Mouse (Mus musculus): Measurements from ENCODE around the gene Arsa. TPM values are rescaled to one million over a fixed set of nuclear protein-coding genes. Genes with fewer than 3 reads are reported as not detected.

Arsa gene
- polyA plus RNA-seq (2015; fragmentation: Nextera tagmentation; extraction: Ambion mirVana) = 19.7 and 21.2 TPM in 2 replicates

- ATAC-seq (ENCODE audit: low FRiP score) = no peak
- peak within 1 kb of the TSS; percentile 61 for H3K4me3 ChIP-seq
- 0 out of 2 replicates have a peak, but pooled peaks cover 3% of the 10 kb centered on the region for H3K27me3 ChIP-seq
- no peaks in the 10 kb centered on the region for H3K36me3 ChIP-seq
- H3K4me1 ChIP-seq (replicated peaks) = peaks cover 29% of the 10 kb centered on the region
- no peaks in the 10 kb centered on the region for H3K9me3 ChIP-seq
- 30% methylated on average over 9 of the region's 9 CpGs for WGBS
- H3K27ac ChIP-seq = peak within 1 kb of the TSS; percentile 86
- peak within 1 kb of the TSS; percentile 91 for H3K4me2 ChIP-seq
- H3K9ac ChIP-seq = peak within 1 kb of the TSS; percentile 78
Observed at GRCm38 (mm10) chr15:89477091-89477491, at the start of gene Arsa. Gene Arsa (minus strand): TSS chr15:89477425.

DNA sequence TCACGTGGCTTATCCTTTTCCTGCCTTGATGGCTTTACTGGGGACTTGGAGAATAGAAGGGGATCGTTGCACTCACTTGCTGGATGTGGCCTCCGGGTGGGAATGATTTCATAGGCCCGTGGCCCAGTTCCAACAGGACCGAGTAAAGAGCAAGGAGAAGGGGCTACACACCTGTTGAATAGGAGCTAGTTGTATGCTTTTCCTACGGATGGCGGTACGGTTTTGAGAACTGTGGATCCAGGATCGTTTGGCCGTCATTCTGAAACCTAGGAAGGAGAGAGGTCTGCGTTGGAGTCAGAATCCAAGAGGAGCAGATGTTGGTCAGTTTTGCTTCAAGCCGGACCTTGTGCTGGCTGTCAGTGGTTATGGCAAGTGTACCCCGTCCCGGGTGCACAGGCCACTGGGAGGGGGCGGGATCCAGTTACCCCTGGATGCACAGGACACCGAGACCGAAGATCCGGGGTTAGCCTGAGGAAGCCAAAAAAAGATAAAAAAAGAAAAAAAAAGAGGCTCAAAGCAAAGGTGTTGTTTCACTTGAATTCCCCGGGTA, 49.6 kb upstream of the Arsa start:
- Histone ChIP-seq H3K27ac (no peak overlapping the region), H3K9ac (no peak overlapping the region), H3K9me3 (no peaks in the 10 kb centered on the region), H3K4me1 (replicated peaks) (peaks cover 26% of the 10 kb centered on the region), H3K36me3 (peaks cover 11% of the 10 kb centered on the region; the same call in 1 of the 2 replicates), H3K4me3 (no peak overlapping the region), H3K27me3 (peaks cover 37% of the 10 kb centered on the region), H3K4me2 (no peak overlapping the region)
- WGBS = 93% methylated on average over 19 of the region's 19 CpGs
- no peak for ATAC-seq (ENCODE audit: low FRiP score)

GRCm38 (mm10) chr15:89525896-89526295, 48.7 kb upstream of the Arsa start:
- Histone ChIP-seq H3K4me1 (replicated peaks) (peaks cover 26% of the 10 kb centered on the region), H3K4me3 (no peak overlapping the region), H3K4me2 (no peak overlapping the region), H3K36me3 (peaks cover 15% of the 10 kb centered on the region; the same call in 1 of the 2 replicates), H3K9me3 (no peaks in the 10 kb centered on the region), H3K27ac (no peak overlapping the region), H3K9ac (no peak overlapping the region), H3K27me3 (peaks cover 46% of the 10 kb centered on the region)
- no peak for ATAC-seq (ENCODE audit: low FRiP score)
- WGBS = 76% methylated on average over 7 of the region's 7 CpGs

- H3K4me2 ChIP-seq = no peak overlapping the region
- H3K4me1 ChIP-seq (replicated peaks) = peaks cover 26% of the 10 kb centered on the region
- no peak overlapping the region for H3K4me3 ChIP-seq
- no peak for ATAC-seq (ENCODE audit: low FRiP score)
- H3K9ac ChIP-seq = no peak overlapping the region
- H3K27me3 ChIP-seq = peaks cover 46% of the 10 kb centered on the region
- no peaks in the 10 kb centered on the region for H3K9me3 ChIP-seq
- H3K27ac ChIP-seq = no peak overlapping the region
- H3K36me3 ChIP-seq = peaks cover 15% of the 10 kb centered on the region; the same call in 1 of the 2 replicates
- WGBS = 92% methylated on average over 8 of the region's 8 CpGs
Observed at GRCm38 (mm10) chr15:89525464-89525863, 48.2 kb upstream of the Arsa start.

- H3K4me3 ChIP-seq = peak overlapping the region; percentile 67
- H3K4me1 ChIP-seq (replicated peaks) = peaks cover 21% of the 10 kb centered on the region
- H3K4me2 ChIP-seq = peak overlapping the region; percentile 94
- H3K36me3 ChIP-seq = peaks cover 15% of the 10 kb centered on the region; the same call in 1 of the 2 replicates
- no peaks in the 10 kb centered on the region for H3K9me3 ChIP-seq
- ATAC-seq (ENCODE audit: low FRiP score) = 0 out of 2 replicates have a peak, but pooled peaks have one; percentile 30
- WGBS = 73% methylated on average over 8 of the region's 8 CpGs
- peak overlapping the region; percentile 80; the same call in 1 of the 2 replicates for H3K9ac ChIP-seq
- H3K27me3 ChIP-seq = peaks cover 46% of the 10 kb centered on the region
- no peak overlapping the region for H3K27ac ChIP-seq
Observed at GRCm38 (mm10) chr15:89524611-89525415, 47.6 kb upstream of the Arsa start.

GRCm38 (mm10) chr15:89524001-89524571, 46.9 kb upstream of the Arsa start:
- Histone ChIP-seq H3K27ac (no peak overlapping the region), H3K9ac (peak overlapping the region; percentile 80), H3K27me3 (peaks cover 46% of the 10 kb centered on the region), H3K4me1 (replicated peaks) (peaks cover 21% of the 10 kb centered on the region), H3K9me3 (no peaks in the 10 kb centered on the region), H3K4me3 (peak overlapping the region; percentile 67), H3K36me3 (peaks cover 15% of the 10 kb centered on the region; the same call in 1 of the 2 replicates), H3K4me2 (peak overlapping the region; percentile 94)
- 9% methylated on average over 46 of the region's 52 CpGs for WGBS
- no peak for ATAC-seq (ENCODE audit: low FRiP score)

DNA sequence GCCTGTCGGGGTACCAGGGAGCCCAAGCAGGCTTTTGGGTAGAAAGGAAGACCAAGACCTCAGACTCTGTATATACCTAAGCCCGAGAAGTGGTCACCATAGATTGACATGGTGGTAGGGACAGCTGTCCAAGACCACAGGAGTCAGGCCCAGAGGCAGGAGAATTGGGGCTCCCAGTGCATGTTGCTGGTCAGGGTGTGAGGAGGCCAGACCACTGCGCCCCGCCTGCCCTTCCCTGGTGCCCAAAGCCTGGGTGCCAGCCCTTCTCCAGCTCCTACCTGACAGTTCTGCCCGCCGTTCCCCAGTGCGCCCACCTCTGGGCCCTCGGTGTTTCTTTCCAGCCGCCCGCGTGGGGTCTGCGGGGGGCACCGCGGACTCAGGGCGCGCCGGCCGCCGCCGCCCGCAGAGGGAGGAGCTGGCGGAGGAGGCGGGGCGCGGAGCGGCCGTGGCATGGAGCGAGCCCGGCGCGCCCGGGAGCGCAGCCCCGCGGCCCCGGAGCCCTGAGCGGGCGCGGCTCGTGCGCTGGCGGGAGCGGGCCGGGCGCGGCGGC, 46.1 kb upstream of the Arsa start:
- 10% methylated on average over 32 of the region's 47 CpGs for WGBS

GRCm38 (mm10) chr15:89522566-89523282, 45.5 kb upstream of the Arsa start:
- H3K4me1 ChIP-seq (replicated peaks) = peaks cover 18% of the 10 kb centered on the region
- ATAC-seq (ENCODE audit: low FRiP score) = 0 out of 2 replicates have a peak, but pooled peaks have one; percentile 4
- H3K36me3 ChIP-seq = peaks cover 15% of the 10 kb centered on the region; the same call in 1 of the 2 replicates
- WGBS = 87% methylated on average over 10 of the region's 10 CpGs
- H3K27ac ChIP-seq = no peak overlapping the region
- peak overlapping the region; percentile 94 for H3K4me2 ChIP-seq
- H3K27me3 ChIP-seq = peaks cover 46% of the 10 kb centered on the region
- no peak overlapping the region for H3K9ac ChIP-seq
- no peaks in the 10 kb centered on the region for H3K9me3 ChIP-seq
- H3K4me3 ChIP-seq = peak overlapping the region; percentile 67

More for the DNA sequence above, 46.1 kb upstream of the Arsa start:
- Histone ChIP-seq H3K4me3 (peak overlapping the region; percentile 67), H3K4me1 (replicated peaks) (peaks cover 21% of the 10 kb centered on the region), H3K27me3 (peaks cover 46% of the 10 kb centered on the region), H3K27ac (no peak overlapping the region), H3K4me2 (peak overlapping the region; percentile 94), H3K9ac (peak overlapping the region; percentile 67), H3K9me3 (no peaks in the 10 kb centered on the region), H3K36me3 (peaks cover 15% of the 10 kb centered on the region; the same call in 1 of the 2 replicates)
- ATAC-seq (ENCODE audit: low FRiP score) = peak; percentile 56; the same call in 1 of the 2 replicates

DNA sequence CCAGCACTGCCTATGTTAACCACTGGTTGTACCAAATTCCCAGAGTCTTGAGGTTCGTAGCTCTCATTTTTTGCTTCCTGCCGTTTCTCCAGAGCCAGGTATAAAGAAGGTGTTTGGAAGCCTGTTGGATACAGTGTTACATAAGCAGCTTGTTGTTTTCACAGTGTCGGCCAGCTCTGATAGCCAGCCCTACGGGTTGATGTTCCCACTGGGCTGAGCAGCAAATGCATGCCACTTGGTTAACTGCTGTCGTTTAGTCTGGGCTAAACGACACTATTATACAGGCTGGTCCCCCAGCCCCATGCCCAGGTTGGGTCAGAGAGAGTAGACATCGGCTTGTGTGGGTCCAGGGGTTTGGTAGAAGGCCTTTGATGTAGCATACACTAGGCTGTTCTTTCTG, 44.7 kb upstream of the Arsa start:
- H3K36me3 ChIP-seq = peaks cover 15% of the 10 kb centered on the region; the same call in 1 of the 2 replicates
- H3K9me3 ChIP-seq = no peaks in the 10 kb centered on the region
- H3K4me1 ChIP-seq (replicated peaks) = peaks cover 14% of the 10 kb centered on the region
- no peak for ATAC-seq (ENCODE audit: low FRiP score)
- no peak overlapping the region for H3K27ac ChIP-seq
- H3K4me2 ChIP-seq = no peak overlapping the region
- peaks cover 46% of the 10 kb centered on the region for H3K27me3 ChIP-seq
- no peak overlapping the region for H3K4me3 ChIP-seq
- WGBS = 78% methylated on average over 7 of the region's 7 CpGs
- no peak overlapping the region for H3K9ac ChIP-seq

GRCm38 (mm10) chr15:89512679-89513078, 35.5 kb upstream of the Arsa start:
- no peak for ATAC-seq (ENCODE audit: low FRiP score)
- H3K27me3 ChIP-seq = no peaks in the 10 kb centered on the region
- whole genome bisulfite sequencing = 87% methylated on average over 4 of the region's 4 CpGs
- H3K9ac ChIP-seq = no peak overlapping the region
- H3K9me3 ChIP-seq = no peaks in the 10 kb centered on the region
- no peak overlapping the region for H3K27ac ChIP-seq
- no peaks in the 10 kb centered on the region for H3K4me1 ChIP-seq (replicated peaks)
- H3K4me2 ChIP-seq = no peak overlapping the region
- peaks cover 4% of the 10 kb centered on the region for H3K36me3 ChIP-seq
- H3K4me3 ChIP-seq = no peak overlapping the region

DNA sequence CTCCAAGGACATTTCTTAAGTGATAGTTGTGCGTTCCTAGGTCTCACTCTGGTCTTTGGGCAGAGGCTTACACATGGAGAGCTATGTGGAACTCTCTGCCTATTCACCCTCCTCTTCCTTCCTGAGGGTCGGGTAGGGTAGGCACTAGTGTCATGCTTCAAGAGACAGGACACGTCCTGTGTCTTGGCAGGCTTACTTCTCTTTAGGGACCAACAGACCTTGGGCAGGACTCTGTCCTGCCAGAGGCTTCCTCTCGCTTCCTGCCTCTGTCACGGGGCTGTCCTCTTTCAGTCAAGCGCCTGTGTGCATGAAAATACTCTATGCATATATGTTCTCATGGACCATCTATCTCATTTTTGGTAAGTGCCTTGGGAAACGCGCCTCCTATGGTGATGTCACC, 30.5 kb upstream of the Arsa start:
- no peaks in the 10 kb centered on the region for H3K4me1 ChIP-seq (replicated peaks)
- no peak overlapping the region for H3K9ac ChIP-seq
- H3K27ac ChIP-seq = no peak overlapping the region
- no peaks in the 10 kb centered on the region for H3K9me3 ChIP-seq
- no peak overlapping the region for H3K4me3 ChIP-seq
- peaks cover 49% of the 10 kb centered on the region for H3K36me3 ChIP-seq
- 92% methylated on average over 8 of the region's 8 CpGs for whole genome bisulfite sequencing
- no peak for ATAC-seq (ENCODE audit: low FRiP score)
- no peak overlapping the region for H3K4me2 ChIP-seq
- H3K27me3 ChIP-seq = no peaks in the 10 kb centered on the region
